Mouse (Mus musculus) mature B cell (primary cell): ENCODE data around the gene Akap9.
"Not testable (repeated sequence)": the region's sequence is repeated elsewhere in the genome, so short reads cannot be mapped to it uniquely, and the experiment has no call there.

Source experiments
- in situ Hi-C: fragments of 300-500 bp; cut with MboI; formaldehyde crosslinking; loops from 2 replicates; pipeline ENCODE4 v1.14.3; 2019

The Akap9 gene

GRCm38 (mm10) chr5:4039351-4039750 lies 111.5 kb downstream of the Akap9 start:
- in situ Hi-C loops, result no loop called here

GRCm38 (mm10) chr5:4040372-4040771 lies 112.5 kb downstream of the Akap9 start:
- in situ Hi-C loops, result no loop called here

- in situ Hi-C loops, result no loop called here
Observed at GRCm38 (mm10) chr5:4040922-4041321, 113.1 kb downstream of the Akap9 start.

GRCm38 (mm10) chr5:4060313-4060712 lies 132.5 kb downstream of the Akap9 start:
- in situ Hi-C loops, result no loop called here

- in situ Hi-C loops, result no loop called here
Observed at GRCm38 (mm10) chr5:4066476-4067115, 138.7 kb downstream of the Akap9 start.

GRCm38 (mm10) chr5:4067203-4067602 lies 139.3 kb downstream of the Akap9 start:
- in situ Hi-C loops, result no loop called here

- in situ Hi-C loops, result no loop called here
Observed at GRCm38 (mm10) chr5:4079086-4079485, 151.2 kb downstream of the Akap9 start.

GRCm38 (mm10) chr5:4080861-4081260 lies 153.0 kb downstream of the Akap9 start:
- in situ Hi-C loops, result no loop called here

GRCm38 (mm10) chr5:4081513-4081912 lies 153.7 kb downstream of the Akap9 start:
- in situ Hi-C loops, result no loop called here

GRCm38 (mm10) chr5:4084948-4085347 lies 157.1 kb downstream of the Akap9 start:
- in situ Hi-C loops, result no loop called here

- in situ Hi-C loops, result no loop called here
Observed at GRCm38 (mm10) chr5:4086309-4086708, 158.5 kb downstream of the Akap9 start.

- in situ Hi-C loops, result no loop called here
Observed at GRCm38 (mm10) chr5:4088190-4088589, 160.3 kb downstream of the Akap9 start.

GRCm38 (mm10) chr5:4094471-4094870 lies 166.6 kb downstream of the Akap9 start:
- in situ Hi-C loops, result no loop called here

GRCm38 (mm10) chr5:4101031-4101430 lies 173.2 kb downstream of the Akap9 start:
- in situ Hi-C loops, result no loop called here

- in situ Hi-C loops, result no loop called here
Observed at GRCm38 (mm10) chr5:4101770-4102169, 173.9 kb downstream of the Akap9 start.

- in situ Hi-C loops, result no loop called here
Observed at GRCm38 (mm10) chr5:4103626-4104340, 175.9 kb downstream of the Akap9 start.

GRCm38 (mm10) chr5:4104341-4105040 lies 176.6 kb downstream of the Akap9 start, which contains the start of gene Cyp51:
Gene Cyp51 (minus strand): TSS chr5:4104746.
- in situ Hi-C loops, result no loop called here

GRCm38 (mm10) chr5:4105651-4106186 lies 177.9 kb downstream of the Akap9 start:
- in situ Hi-C loops, result no loop called here

- in situ Hi-C loops, result not testable (repeated sequence)
Observed at GRCm38 (mm10) chr5:4107056-4107455, 179.2 kb downstream of the Akap9 start.

GRCm38 (mm10) chr5:4112570-4113098 lies 184.8 kb downstream of the Akap9 start:
- in situ Hi-C loops, result no loop called here
